Mouse (Mus musculus) lung, embryonic 14.5 days (tissue): ENCODE data around the gene Tlr11. TPM values are rescaled to one million over a fixed set of nuclear protein-coding genes. Genes with fewer than 3 reads are reported as not detected.

Experiments used
- ATAC-seq: fragments of 200-750 bp; cut with Nextera tagmentation; 2 replicates; pipeline ENCODE4 v1.8.0; 2017; ENCODE audit warnings: mild to moderate bottlenecking, moderate TSS enrichment, moderate library complexity; ENCODE audit not compliant: insufficient read depth
- DNase-seq: peaks from one replicate; pipeline ENCODE4 v3.0.0-alpha.2; 2015
- H3K27ac ChIP-seq: fragments of 300-500 bp; sonication (generic); 2 replicates; pipeline ENCODE4 v1.5.1; 2014; ENCODE audit warnings: low read depth, mild to moderate bottlenecking, moderate library complexity
- H3K27me3 ChIP-seq: fragments of 300-500 bp; sonication (generic); 2 replicates; pipeline ENCODE4 v1.6.1; 2014; ENCODE audit warnings: low read length, control low read depth; ENCODE audit not compliant: insufficient read depth
- H3K36me3 ChIP-seq: fragments of 300-500 bp; sonication (generic); 2 replicates; pipeline ENCODE4 v1.6.1; 2014; ENCODE audit warnings: control low read depth; ENCODE audit not compliant: insufficient read depth
- H3K4me1 ChIP-seq: fragments of 300-500 bp; sonication (generic); 2 replicates; pipeline ENCODE4 v1.6.1; 2014; ENCODE audit warnings: antibody characterized with exemption, control low read depth; ENCODE audit not compliant: insufficient read depth
- H3K4me2 ChIP-seq: fragments of 300-500 bp; sonication (generic); 2 replicates; pipeline ENCODE4 v1.6.1; 2014; ENCODE audit warnings: mild to moderate bottlenecking
- H3K4me3 ChIP-seq: fragments of 300-500 bp; sonication (generic); 2 replicates; pipeline ENCODE4 v1.5.1; 2014; ENCODE audit warnings: low read depth, low read length
- H3K9ac ChIP-seq: fragments of 300-500 bp; sonication (generic); 2 replicates; pipeline ENCODE4 v1.6.1; 2014
- H3K9me3 ChIP-seq: fragments of 300-500 bp; sonication (generic); 2 replicates; pipeline ENCODE4 v1.6.1; 2016; ENCODE audit warnings: low read depth, low read length, control low read depth
- CTCF ChIP-seq: IDR thresholded peaks from 2 replicates; pipeline ENCODE4 v1.5.1; 2016; ENCODE audit warnings: antibody characterized with exemption, low read depth
- WGBS: fragments of 180-500 bp; shearing (Covaris S2); extraction: QIAGEN DNeasy Blood & Tissue Kit; methylation state at CpG from one replicate; pipeline ENCODE4 v1.1.7; 2014; 5-methylcytosine and 5-hydroxymethylcytosine counted together
- polyA plus RNA-seq: library from polyadenylated mRNA; unstranded; fragments of >200 nt; fragmentation: Nextera tagmentation; extraction: Ambion mirVana; gene quantifications from 2 replicates; pipeline ENCODE4 v1.2.1, GENCODE M21; 2014

Tlr11 gene
- polyA plus RNA-seq, 1 experiment from 2014 or later, result not detected

DNA sequence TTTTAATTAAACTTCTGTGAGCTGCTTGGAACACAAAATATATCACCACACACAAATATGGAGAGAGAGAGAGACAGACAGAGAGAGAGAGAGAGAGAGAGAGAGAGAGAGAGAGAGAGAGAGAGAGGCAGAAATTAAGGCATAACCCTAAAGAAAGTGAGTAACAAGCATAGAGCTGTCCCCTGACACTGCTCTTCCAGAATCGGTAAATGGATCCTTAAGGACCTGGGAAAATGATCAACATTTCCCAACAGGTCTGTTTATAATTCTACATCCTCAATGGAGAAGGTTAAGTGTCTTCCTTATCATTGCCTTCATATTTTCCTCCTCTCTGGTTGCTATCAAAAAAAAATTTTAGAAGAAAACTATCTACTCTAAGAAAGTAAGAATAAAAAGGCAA, 49.6 kb downstream of the Tlr11 start, which contains the start of gene Olfr738:
Olfr738 (plus strand) TSS at position 301 of the 400 bp plus-strand sequence.
- no peak for TF ChIP-seq CTCF
- no peaks in the 10 kb centered on the region for H3K27me3 ChIP-seq
- H3K36me3 ChIP-seq, result no peaks in the 10 kb centered on the region
- H3K4me2 ChIP-seq, result no peak within 1 kb of the TSS
- H3K27ac ChIP-seq, result no peak within 1 kb of the TSS
- DNase-seq (no peak), ATAC-seq (no peak)
- no peak within 1 kb of the TSS for H3K9ac ChIP-seq
- WGBS, result 63% methylated on average over 1 of the region's 1 CpGs
- H3K9me3 ChIP-seq, result no peaks in the 10 kb centered on the region
- H3K4me1 ChIP-seq, result no peaks in the 10 kb centered on the region
- H3K4me3 ChIP-seq, result no peak within 1 kb of the TSS

Other genes with a start within 250 kb of the Tlr11 start
- not detected in 2 replicates for gene Olfr727, start 234.7 kb upstream of the Tlr11 start, polyA plus RNA-seq
- gene Olfr728, start 215.2 kb upstream of the Tlr11 start, polyA plus RNA-seq, result not detected in 2 replicates
- gene Olfr729, start 205.0 kb upstream of the Tlr11 start, polyA plus RNA-seq, result not detected in 2 replicates
- gene Olfr730, start 169.7 kb upstream of the Tlr11 start, polyA plus RNA-seq, result not detected in 2 replicates
- not detected in 2 replicates for gene Olfr731, start 116.0 kb upstream of the Tlr11 start, polyA plus RNA-seq
- gene Olfr732, start 73.7 kb upstream of the Tlr11 start, polyA plus RNA-seq, result not detected in 2 replicates
- gene Olfr733, start 56.4 kb upstream of the Tlr11 start, polyA plus RNA-seq, result not detected in 2 replicates
- not detected in 2 replicates for gene Olfr734, start 31.2 kb upstream of the Tlr11 start, polyA plus RNA-seq
- not detected in 2 replicates for gene Olfr735, start 9.0 kb upstream of the Tlr11 start, polyA plus RNA-seq
- gene Olfr736, start 23.2 kb downstream of the Tlr11 start, polyA plus RNA-seq, result not detected in 2 replicates
- gene Olfr738, start 49.7 kb downstream of the Tlr11 start, polyA plus RNA-seq, result not detected in 2 replicates
- gene Olfr739, start 60.7 kb downstream of the Tlr11 start, polyA plus RNA-seq, result not detected in 2 replicates
- not detected in 2 replicates for gene Olfr740, start 87.6 kb downstream of the Tlr11 start, polyA plus RNA-seq
- gene Olfr741, start 114.8 kb downstream of the Tlr11 start, polyA plus RNA-seq, result not detected in 2 replicates
- gene Olfr742, start 145.7 kb downstream of the Tlr11 start, polyA plus RNA-seq, result not detected in 2 replicates
- not detected in 2 replicates for gene Olfr743, start 163.9 kb downstream of the Tlr11 start, polyA plus RNA-seq